Mouse (Mus musculus) heart, embryonic 15.5 days (tissue): Measurements from ENCODE around the gene Limch1. TPM values are rescaled to one million over a fixed set of nuclear protein-coding genes. Genes with fewer than 3 reads are reported as not detected.

Experiments
- ATAC-seq: fragments of 200-750 bp; cut with Nextera tagmentation; replicated peaks from 2 replicates; pipeline ENCODE4 v1.8.0; 2017; ENCODE audit warnings: low read depth, moderate TSS enrichment; ENCODE audit not compliant: insufficient number of reproducible peaks, insufficient read depth, low FRiP score
- H3K27ac ChIP-seq: fragments of 300-500 bp; sonication (generic); 2 replicates; pipeline ENCODE4 v1.5.1; 2015; ENCODE audit warnings: mild to moderate bottlenecking, inconsistent platforms
- H3K27me3 ChIP-seq: fragments of 300-500 bp; sonication (generic); 2 replicates; pipeline ENCODE4 v1.6.1; 2015; ENCODE audit warnings: inconsistent platforms
- H3K36me3 ChIP-seq: fragments of 300-500 bp; sonication (generic); 2 replicates; pipeline ENCODE4 v1.6.1; 2015; ENCODE audit warnings: mild to moderate bottlenecking, inconsistent platforms
- H3K4me1 ChIP-seq: fragments of 300-500 bp; sonication (generic); replicated peaks from 2 replicates; pipeline ENCODE4 v1.6.1; 2015; ENCODE audit warnings: inconsistent platforms
- H3K4me2 ChIP-seq: fragments of 300-500 bp; sonication (generic); 2 replicates; pipeline ENCODE4 v1.6.1; 2015; ENCODE audit warnings: inconsistent platforms, mild to moderate bottlenecking, moderate library complexity
- H3K4me3 ChIP-seq: fragments of 300-500 bp; sonication (generic); 2 replicates; pipeline ENCODE4 v1.5.1; 2015; ENCODE audit warnings: mild to moderate bottlenecking, inconsistent platforms
- H3K9ac ChIP-seq: fragments of 300-500 bp; sonication (generic); 2 replicates; pipeline ENCODE4 v1.6.1; 2015; ENCODE audit warnings: mild to moderate bottlenecking, inconsistent platforms
- H3K9me3 ChIP-seq: fragments of 300-500 bp; sonication (generic); replicated peaks from 2 replicates; pipeline ENCODE4 v1.6.1; 2016; ENCODE audit warnings: inconsistent platforms
- WGBS: fragments of 180-500 bp; shearing (Covaris S2); methylation state at CpG from one replicate; pipeline ENCODE4 v1.1.7; 2015; ENCODE audit warnings: mixed read lengths; 5-methylcytosine and 5-hydroxymethylcytosine counted together
- polyA plus RNA-seq: library from polyadenylated mRNA; unstranded; fragments of >200 nt; fragmentation: Nextera tagmentation; extraction: Ambion mirVana; gene quantifications from 2 replicates; pipeline ENCODE4 v1.2.1, GENCODE M21; 2015

The Limch1 gene
- polyA plus RNA-seq, 1 experiment from 2014 or later, result 26.4 TPM

- Histone ChIP-seq H3K9ac (no peak overlapping the region), H3K27ac (no peak overlapping the region), H3K4me2 (peak overlapping the region; percentile 25; the same call in 1 of the 2 replicates), H3K27me3 (no peaks in the 10 kb centered on the region), H3K4me1 (peaks cover 14% of the 10 kb centered on the region), H3K36me3 (no peaks in the 10 kb centered on the region), H3K4me3 (0 out of 2 replicates have a peak overlapping the region, but pooled peaks have one; percentile 6), H3K9me3 (no peaks in the 10 kb centered on the region)
- ATAC-seq, result no peak
- 34% methylated on average over 17 of the region's 17 CpGs for WGBS
Measured at GRCm38 (mm10) chr5:66861232-66862035, 115.8 kb downstream of the Limch1 start.

GRCm38 (mm10) chr5:66862151-66862550, 116.5 kb downstream of the Limch1 start:
- Histone ChIP-seq H3K4me3 (no peak overlapping the region), H3K9ac (no peak overlapping the region), H3K9me3 (no peaks in the 10 kb centered on the region), H3K4me2 (no peak overlapping the region), H3K4me1 (peaks cover 14% of the 10 kb centered on the region), H3K36me3 (no peaks in the 10 kb centered on the region), H3K27ac (no peak overlapping the region), H3K27me3 (no peaks in the 10 kb centered on the region)
- WGBS, result 35% methylated on average over 4 of the region's 4 CpGs
- ATAC-seq, result no peak

- H3K36me3 ChIP-seq, result no peaks in the 10 kb centered on the region
Measured at GRCm38 (mm10) chr5:66865229-66865628, 119.6 kb downstream of the Limch1 start.

GRCm38 (mm10) chr5:66866019-66866418, 120.4 kb downstream of the Limch1 start:
- Histone ChIP-seq H3K4me1 (peaks cover 10% of the 10 kb centered on the region), H3K27me3 (no peaks in the 10 kb centered on the region), H3K27ac (no peak overlapping the region), H3K9me3 (no peaks in the 10 kb centered on the region), H3K4me3 (no peak overlapping the region), H3K4me2 (no peak overlapping the region), H3K9ac (no peak overlapping the region), H3K36me3 (no peaks in the 10 kb centered on the region)
- no peak for ATAC-seq
- 65% methylated on average over 8 of the region's 8 CpGs for WGBS

More at GRCm38 (mm10) chr5:66865229-66865628, 119.6 kb downstream of the Limch1 start:
- ATAC-seq, result no peak
- Histone ChIP-seq H3K4me1 (peaks cover 12% of the 10 kb centered on the region), H3K4me2 (no peak overlapping the region), H3K4me3 (no peak overlapping the region), H3K27me3 (no peaks in the 10 kb centered on the region), H3K27ac (no peak overlapping the region), H3K9ac (no peak overlapping the region), H3K9me3 (no peaks in the 10 kb centered on the region)
- 49% methylated on average over 5 of the region's 5 CpGs for WGBS

GRCm38 (mm10) chr5:66869545-66869944, 123.9 kb downstream of the Limch1 start:
- Histone ChIP-seq H3K36me3 (no peaks in the 10 kb centered on the region), H3K27ac (no peak overlapping the region), H3K27me3 (no peaks in the 10 kb centered on the region), H3K9ac (no peak overlapping the region), H3K9me3 (no peaks in the 10 kb centered on the region), H3K4me2 (no peak overlapping the region), H3K4me1 (no peaks in the 10 kb centered on the region), H3K4me3 (no peak overlapping the region)
- 84% methylated on average over 4 of the region's 4 CpGs for WGBS
- no peak for ATAC-seq

- no peak for ATAC-seq
- no peak overlapping the region for H3K4me3 ChIP-seq
- no peaks in the 10 kb centered on the region for H3K27me3 ChIP-seq
- no peak overlapping the region for H3K9ac ChIP-seq
- no peaks in the 10 kb centered on the region for H3K36me3 ChIP-seq
- H3K9me3 ChIP-seq, result no peaks in the 10 kb centered on the region
- no peak overlapping the region for H3K27ac ChIP-seq
- 79% methylated on average over 11 of the region's 11 CpGs for WGBS
- H3K4me1 ChIP-seq, result no peaks in the 10 kb centered on the region
- no peak overlapping the region for H3K4me2 ChIP-seq
Measured at GRCm38 (mm10) chr5:66871521-66872050, 126.0 kb downstream of the Limch1 start.

GRCm38 (mm10) chr5:66872053-66872452, 126.4 kb downstream of the Limch1 start:
- Histone ChIP-seq H3K4me3 (no peak overlapping the region), H3K36me3 (no peaks in the 10 kb centered on the region), H3K9ac (no peak overlapping the region), H3K4me2 (no peak overlapping the region), H3K9me3 (no peaks in the 10 kb centered on the region), H3K4me1 (no peaks in the 10 kb centered on the region), H3K27ac (no peak overlapping the region), H3K27me3 (no peaks in the 10 kb centered on the region)
- no peak for ATAC-seq
- 68% methylated on average over 4 of the region's 4 CpGs for WGBS

- no peak overlapping the region for H3K27ac ChIP-seq
- H3K4me1 ChIP-seq, result no peaks in the 10 kb centered on the region
- no peak for ATAC-seq
- no peak overlapping the region for H3K4me2 ChIP-seq
- 92% methylated on average over 6 of the region's 6 CpGs for WGBS
- no peaks in the 10 kb centered on the region for H3K27me3 ChIP-seq
- H3K36me3 ChIP-seq, result no peaks in the 10 kb centered on the region
- no peaks in the 10 kb centered on the region for H3K9me3 ChIP-seq
- no peak overlapping the region for H3K9ac ChIP-seq
- H3K4me3 ChIP-seq, result no peak overlapping the region
Measured at GRCm38 (mm10) chr5:66872681-66873080, 127.1 kb downstream of the Limch1 start.

- Histone ChIP-seq H3K9me3 (no peaks in the 10 kb centered on the region), H3K36me3 (no peaks in the 10 kb centered on the region), H3K9ac (no peak overlapping the region), H3K27ac (no peak overlapping the region), H3K4me2 (no peak overlapping the region), H3K4me3 (no peak overlapping the region), H3K4me1 (no peaks in the 10 kb centered on the region), H3K27me3 (no peaks in the 10 kb centered on the region)
- no peak for ATAC-seq
- 62% methylated on average over 10 of the region's 10 CpGs for WGBS
Measured at GRCm38 (mm10) chr5:66876018-66876805, 130.6 kb downstream of the Limch1 start.

GRCm38 (mm10) chr5:66877066-66877465, 131.4 kb downstream of the Limch1 start:
- WGBS, result 57% methylated on average over 5 of the region's 5 CpGs
- Histone ChIP-seq H3K4me3 (no peak overlapping the region), H3K27ac (no peak overlapping the region), H3K4me1 (0 out of 2 replicates have a peak, but pooled peaks cover 2% of the 10 kb centered on the region), H3K9me3 (no peaks in the 10 kb centered on the region), H3K36me3 (no peaks in the 10 kb centered on the region), H3K4me2 (no peak overlapping the region), H3K9ac (no peak overlapping the region), H3K27me3 (no peaks in the 10 kb centered on the region)
- no peak for ATAC-seq

- WGBS, result 24% methylated on average over 3 of the region's 3 CpGs
- no peaks in the 10 kb centered on the region for H3K9me3 ChIP-seq
- no peak for ATAC-seq
- H3K27ac ChIP-seq, result no peak overlapping the region
- no peak overlapping the region for H3K4me3 ChIP-seq
- H3K36me3 ChIP-seq, result no peaks in the 10 kb centered on the region
- H3K9ac ChIP-seq, result no peak overlapping the region
- H3K4me2 ChIP-seq, result no peak overlapping the region
- H3K27me3 ChIP-seq, result no peaks in the 10 kb centered on the region
- 0 out of 2 replicates have a peak, but pooled peaks cover 5% of the 10 kb centered on the region for H3K4me1 ChIP-seq
Measured at GRCm38 (mm10) chr5:66881901-66882341, 136.3 kb downstream of the Limch1 start.
